In the genomic region with DNA sequence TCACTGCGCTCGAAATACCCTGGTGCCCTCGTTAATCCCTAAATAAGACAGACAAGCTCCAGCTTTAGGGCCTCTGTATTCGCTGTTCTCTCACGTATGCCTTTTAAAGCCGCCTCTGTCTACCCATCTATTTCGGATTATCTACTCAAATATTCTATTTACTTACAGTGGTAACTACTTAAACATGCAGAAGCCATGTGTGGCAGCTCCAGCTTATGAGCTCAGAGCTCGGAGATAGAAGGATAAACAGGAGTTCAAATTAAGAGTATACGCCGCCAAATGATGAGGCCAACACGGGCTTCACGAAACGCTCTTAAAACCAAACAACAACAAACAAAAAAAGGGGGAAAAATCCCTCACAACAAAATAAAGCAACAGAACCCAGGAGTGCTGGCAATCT, we compare ENCODE assay signal across 8 mouse cellular contexts. TPM values are rescaled to one million over a fixed set of nuclear protein-coding genes. Genes with fewer than 3 reads are reported as not detected.
DNase-seq lines count a peak whose midpoint lies in the region; ATAC-seq and TF ChIP-seq lines count a peak whose summit lies in the region.

No protein-coding gene starts in this region.

- peak overlapping the region; percentile 79 for H3K9ac ChIP-seq in kidney, embryonic 15.5 days
- peak overlapping the region; percentile 67 for H3K9ac ChIP-seq in hindbrain, postnatal 0 days (replicated peaks; ENCODE audit: low read length)
- H3K9ac ChIP-seq in midbrain, embryonic 15.5 days: peak overlapping the region; percentile 49

- no peak for ATAC-seq in kidney, embryonic 15.5 days (replicated peaks; ENCODE audit: low FRiP score)
- 0 out of 2 replicates have a peak, but pooled peaks have one; percentile 4 for ATAC-seq in common myeloid progenitor, adult 5-6 weeks (replicated peaks; ENCODE audit: low read depth, poor library complexity, severe bottlenecking)
- peak; percentile 28; the same call in 1 of the 2 replicates for ATAC-seq in hindbrain, postnatal 0 days
- ATAC-seq in midbrain, embryonic 15.5 days (replicated peaks): peak; percentile 38

- H3K36me3 ChIP-seq in kidney, embryonic 15.5 days: peaks cover 24% of the 10 kb centered on the region
- H3K36me3 ChIP-seq in hindbrain, postnatal 0 days (ENCODE audit: insufficient read depth, low read length): 0 out of 2 replicates have a peak, but pooled peaks cover 2% of the 10 kb centered on the region
- no peaks in the 10 kb centered on the region for H3K36me3 ChIP-seq in midbrain, embryonic 15.5 days (replicated peaks)

- WGBS in kidney, embryonic 15.5 days: 2% methylated on average over 13 of the region's 13 CpGs
- 5% methylated on average over 13 of the region's 13 CpGs for WGBS in hindbrain, postnatal 0 days
- WGBS in midbrain, embryonic 15.5 days: 2% methylated on average over 13 of the region's 13 CpGs

- H3K4me2 ChIP-seq in kidney, embryonic 15.5 days: peak overlapping the region; percentile 65
- peak overlapping the region; percentile 54 for H3K4me2 ChIP-seq in hindbrain, postnatal 0 days (ENCODE audit: low read depth, low read length)
- H3K4me2 ChIP-seq in midbrain, embryonic 15.5 days: peak overlapping the region; percentile 80

- H3K27me3 ChIP-seq in kidney, embryonic 15.5 days: peaks cover 4% of the 10 kb centered on the region; the same call in 1 of the 2 replicates
- H3K27me3 ChIP-seq in hindbrain, postnatal 0 days (ENCODE audit: insufficient read depth, low read length): no peaks in the 10 kb centered on the region
- H3K27me3 ChIP-seq in midbrain, embryonic 15.5 days (replicated peaks): 0 out of 2 replicates have a peak, but pooled peaks cover 12% of the 10 kb centered on the region

- H3K4me1 ChIP-seq in kidney, embryonic 15.5 days: peaks cover 19% of the 10 kb centered on the region
- peaks cover 7% of the 10 kb centered on the region; the same call in 1 of the 2 replicates for H3K4me1 ChIP-seq in hindbrain, postnatal 0 days (ENCODE audit: insufficient read depth, low read length)
- peaks cover 14% of the 10 kb centered on the region for H3K4me1 ChIP-seq in midbrain, embryonic 15.5 days

- H3K9me3 ChIP-seq in kidney, embryonic 15.5 days (replicated peaks): no peaks in the 10 kb centered on the region
- no peaks in the 10 kb centered on the region for H3K9me3 ChIP-seq in hindbrain, postnatal 0 days (ENCODE audit: low read length)
- H3K9me3 ChIP-seq in midbrain, embryonic 15.5 days: no peaks in the 10 kb centered on the region

- H3K4me3 ChIP-seq in kidney, embryonic 15.5 days (replicated peaks): peak overlapping the region; percentile 84
- H3K4me3 ChIP-seq in hindbrain, postnatal 0 days (ENCODE audit: low read length): peak overlapping the region; percentile 76
- peak overlapping the region; percentile 51 for H3K4me3 ChIP-seq in midbrain, embryonic 15.5 days

- H3K27ac ChIP-seq in kidney, embryonic 15.5 days: peak overlapping the region; percentile 87
- H3K27ac ChIP-seq in hindbrain, postnatal 0 days: peak overlapping the region; percentile 73; the same call in 1 of the 2 replicates
- peak overlapping the region; percentile 70 for H3K27ac ChIP-seq in midbrain, embryonic 15.5 days

- no peak for TF ChIP-seq CTCF in hindbrain, postnatal 0 days (IDR thresholded peaks at IDR 0.05; ENCODE audit: low read depth)

- DNase-seq in kidney, adult 18-20 months: no peak
- peak; percentile 5 for DNase-seq in hindbrain, postnatal 0 days (ENCODE audit: low spot score)
- no peak for DNase-seq in yolk sac, embryonic 10.5 days (ENCODE audit: low spot score)
- no peak for DNase-seq in layer of hippocampus, postnatal 14 days (ENCODE audit: low spot score in 2 of 2)
- DNase-seq in adrenal gland, adult (ENCODE audit: inconsistent age in 2 of 2, low spot score in 1 of 2): no peak

RNA-seq across cellular contexts. Expression of a gene that starts 0.5 kb away (rescaled TPM):
- polyA plus RNA-seq in kidney, embryonic 15.5 days (2015; fragmentation: Nextera tagmentation; extraction: Ambion mirVana): 32.6 and 37.0 TPM in 2 replicates
- 18.6 and 27.6 TPM in 2 replicates for total RNA-seq in common myeloid progenitor, adult 5-6 weeks (2017)
- total RNA-seq in hindbrain, postnatal 0 days (2014; rRNA removed): 18.8 and 18.9 TPM in 2 replicates
- 19.4 and 23.5 TPM in 2 replicates for polyA plus RNA-seq in hindbrain, postnatal 0 days (2015; fragmentation: Nextera tagmentation; extraction: Ambion mirVana)
- 21.9 and 26.3 TPM in 2 replicates for polyA plus RNA-seq in midbrain, embryonic 15.5 days (2015; fragmentation: Nextera tagmentation; extraction: Ambion mirVana)
- total RNA-seq in layer of hippocampus, postnatal 14 days (2021): 10 to 100 TPM; 33.9 to 35.6 TPM

RNA-seq across cellular contexts. Expression of a gene that starts 12.2 kb away (rescaled TPM):
- 3.6 and 3.9 TPM in 2 replicates for polyA plus RNA-seq in kidney, embryonic 15.5 days (2015; fragmentation: Nextera tagmentation; extraction: Ambion mirVana)
- total RNA-seq in common myeloid progenitor, adult 5-6 weeks (2017): 0.87 and 1.2 TPM in 2 replicates
- 3.3 and 6.3 TPM in 2 replicates for total RNA-seq in hindbrain, postnatal 0 days (2014; rRNA removed)
- 2.0 and 2.1 TPM in 2 replicates for polyA plus RNA-seq in hindbrain, postnatal 0 days (2015; fragmentation: Nextera tagmentation; extraction: Ambion mirVana)
- polyA plus RNA-seq in midbrain, embryonic 15.5 days (2015; fragmentation: Nextera tagmentation; extraction: Ambion mirVana): 4.0 and 5.1 TPM in 2 replicates
- 1 to 10 TPM; 1.3 TPM for total RNA-seq in layer of hippocampus, postnatal 14 days (2021)

RNA-seq across cellular contexts. Expression of a gene that starts 15.3 kb away (rescaled TPM):
- 2.0 and 2.9 TPM in 2 replicates for polyA plus RNA-seq in kidney, embryonic 15.5 days (2015; fragmentation: Nextera tagmentation; extraction: Ambion mirVana)
- total RNA-seq in common myeloid progenitor, adult 5-6 weeks (2017): 0.19 TPM in 1 of 2 replicates, not detected in the other
- 0.86 and 1.1 TPM in 2 replicates for total RNA-seq in hindbrain, postnatal 0 days (2014; rRNA removed)
- polyA plus RNA-seq in hindbrain, postnatal 0 days (2015; fragmentation: Nextera tagmentation; extraction: Ambion mirVana): 1.5 and 2.6 TPM in 2 replicates
- polyA plus RNA-seq in midbrain, embryonic 15.5 days (2015; fragmentation: Nextera tagmentation; extraction: Ambion mirVana): 2.9 and 4.9 TPM in 2 replicates
- under 1 TPM; 0.69 to 0.74 TPM for total RNA-seq in layer of hippocampus, postnatal 14 days (2021)

RNA-seq across cellular contexts. Expression of a gene that starts 25.7 kb away (rescaled TPM):
- 3.5 and 4.0 TPM in 2 replicates for polyA plus RNA-seq in kidney, embryonic 15.5 days (2015; fragmentation: Nextera tagmentation; extraction: Ambion mirVana)
- total RNA-seq in common myeloid progenitor, adult 5-6 weeks (2017): 0.73 and 1.4 TPM in 2 replicates
- total RNA-seq in hindbrain, postnatal 0 days (2014; rRNA removed): 6.0 and 6.2 TPM in 2 replicates
- polyA plus RNA-seq in hindbrain, postnatal 0 days (2015; fragmentation: Nextera tagmentation; extraction: Ambion mirVana): 5.1 and 5.6 TPM in 2 replicates
- 11.5 and 12.6 TPM in 2 replicates for polyA plus RNA-seq in midbrain, embryonic 15.5 days (2015; fragmentation: Nextera tagmentation; extraction: Ambion mirVana)
- total RNA-seq in layer of hippocampus, postnatal 14 days (2021): 1 to 10 TPM; 6.7 to 7.7 TPM

RNA-seq across cellular contexts. Expression of a gene that starts 26.2 kb away (rescaled TPM):
- polyA plus RNA-seq in kidney, embryonic 15.5 days (2015; fragmentation: Nextera tagmentation; extraction: Ambion mirVana): not detected in 2 replicates
- not detected in 2 replicates for total RNA-seq in common myeloid progenitor, adult 5-6 weeks (2017)
- total RNA-seq in hindbrain, postnatal 0 days (2014; rRNA removed): not detected in 2 replicates
- polyA plus RNA-seq in hindbrain, postnatal 0 days (2015; fragmentation: Nextera tagmentation; extraction: Ambion mirVana): not detected in 2 replicates
- not detected in 2 replicates for polyA plus RNA-seq in midbrain, embryonic 15.5 days (2015; fragmentation: Nextera tagmentation; extraction: Ambion mirVana)
- not detected for total RNA-seq in layer of hippocampus, postnatal 14 days (2021)
